Mouse (Mus musculus) layer of hippocampus, adult 11-12 months (tissue): Measurements from ENCODE around the gene Rsph14.

Experiments used
- DNase-seq: peaks from one replicate; pipeline ENCODE4 v3.0.0; 2022; ENCODE audit warnings: low spot score

Gene Rsph14

DNA sequence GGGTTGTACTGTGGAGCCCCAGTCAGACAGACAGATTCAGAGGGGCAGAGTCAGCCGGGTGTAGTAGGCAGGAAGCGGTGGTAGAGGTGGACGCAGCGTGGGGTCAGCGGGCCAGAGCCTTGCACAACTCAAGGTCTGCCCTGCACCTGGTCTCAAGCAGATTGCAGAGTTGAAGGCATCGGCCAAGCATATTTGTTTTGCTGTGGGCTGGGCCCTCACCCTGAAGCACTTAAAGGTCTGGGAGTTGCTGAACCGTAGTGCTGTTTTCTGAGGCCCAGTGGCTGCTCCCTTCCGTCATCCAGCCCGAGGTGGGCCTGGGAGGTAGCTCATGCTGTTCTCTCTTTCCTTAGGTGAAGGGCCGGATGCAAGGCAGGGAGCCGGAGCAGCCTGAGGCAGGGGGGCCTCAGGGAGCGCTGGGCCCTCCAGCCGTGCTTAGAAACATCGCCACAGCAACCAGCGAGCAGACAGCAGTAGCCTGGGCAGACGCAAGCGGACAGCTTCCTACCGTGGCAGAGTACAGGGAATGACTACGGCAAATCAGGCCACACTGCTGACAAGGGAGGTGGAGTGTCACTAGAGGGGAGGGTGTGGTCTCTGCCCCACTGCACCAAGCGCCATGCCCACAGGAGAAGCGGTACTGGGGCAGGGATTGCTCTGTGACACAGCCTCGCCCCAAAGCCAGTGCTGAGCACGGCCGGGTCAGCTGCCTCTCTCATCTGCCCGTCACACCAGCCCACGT lies 41.6 kb downstream of the Rsph14 start:
- no peak for DNase-seq

DNA sequence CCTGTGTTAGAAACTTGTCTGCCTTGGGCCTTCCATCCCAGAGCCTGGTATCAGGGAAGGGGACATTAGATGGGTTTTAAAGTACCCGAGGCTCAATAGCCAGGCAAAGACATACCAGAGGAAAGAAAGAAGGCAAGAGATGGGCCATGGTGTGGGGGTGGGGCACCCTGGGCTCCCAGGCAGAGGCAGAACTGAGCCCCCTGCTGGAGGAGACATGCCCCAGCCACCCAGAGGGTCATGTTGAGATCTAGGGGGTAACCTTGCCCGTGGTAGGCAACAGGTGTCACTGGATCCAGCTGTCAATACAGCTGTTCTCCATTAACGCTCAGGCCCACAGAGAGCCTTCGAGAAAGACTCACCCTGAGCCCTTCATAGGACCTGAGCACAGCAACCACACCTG lies 42.6 kb downstream of the Rsph14 start:
- DNase-seq = no peak

DNA sequence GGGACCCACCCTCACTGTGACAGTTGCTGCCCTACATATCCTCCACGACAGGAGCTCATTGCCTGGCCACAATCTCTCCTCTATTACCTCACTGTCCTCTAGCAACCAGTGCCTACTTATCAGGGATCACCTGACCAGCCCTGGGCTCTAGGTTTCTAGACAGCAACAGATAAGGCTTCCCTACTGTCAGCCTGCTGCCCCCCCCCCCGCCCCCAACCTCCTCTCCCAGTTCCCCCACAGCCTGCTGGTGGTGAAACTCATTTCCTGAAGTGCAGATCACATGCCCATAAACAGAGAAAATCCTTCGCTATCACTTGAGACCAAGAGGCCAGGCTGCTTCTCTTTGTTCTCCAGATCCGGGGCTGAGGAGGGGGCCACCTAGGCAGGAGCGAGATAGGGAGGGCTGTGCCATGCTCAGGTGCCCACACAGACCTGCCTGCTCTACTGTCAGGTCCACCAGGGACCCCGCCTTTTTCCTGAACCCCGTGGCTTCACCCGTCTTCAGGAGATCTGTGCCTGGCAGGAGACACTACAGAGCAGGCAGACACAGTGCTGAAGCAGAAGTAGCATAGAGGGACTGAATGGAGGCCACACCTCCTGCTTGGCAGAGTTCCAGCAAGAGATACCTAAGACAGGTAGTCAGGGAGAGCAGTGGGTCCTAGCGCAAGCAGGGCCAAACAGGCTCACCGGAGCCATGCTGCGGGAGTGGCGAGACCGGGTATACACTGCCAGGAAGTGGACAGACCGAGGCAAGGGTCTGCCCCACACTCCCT lies 44.5 kb downstream of the Rsph14 start:
- DNase-seq = no peak

DNA sequence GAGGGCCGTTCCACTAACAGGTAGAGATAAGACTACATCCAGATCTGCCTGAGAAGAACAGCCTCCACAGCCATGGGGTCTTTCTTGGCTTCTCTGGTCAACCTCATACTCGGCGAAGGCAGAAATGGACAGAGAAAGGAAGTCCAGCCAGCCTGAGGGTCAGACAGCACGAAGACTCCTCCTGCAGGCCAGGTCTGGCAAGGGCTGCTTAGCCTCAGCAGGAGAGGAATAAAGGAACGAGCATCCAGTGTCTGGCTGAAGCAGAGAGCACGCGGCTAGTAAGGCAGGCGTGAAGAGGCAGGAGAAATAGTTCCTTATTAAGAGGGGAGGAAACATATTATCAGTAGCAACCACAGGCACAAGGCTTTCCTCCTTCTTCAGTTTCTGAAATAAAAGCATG lies 49.2 kb downstream of the Rsph14 start:
- no peak for DNase-seq

DNA sequence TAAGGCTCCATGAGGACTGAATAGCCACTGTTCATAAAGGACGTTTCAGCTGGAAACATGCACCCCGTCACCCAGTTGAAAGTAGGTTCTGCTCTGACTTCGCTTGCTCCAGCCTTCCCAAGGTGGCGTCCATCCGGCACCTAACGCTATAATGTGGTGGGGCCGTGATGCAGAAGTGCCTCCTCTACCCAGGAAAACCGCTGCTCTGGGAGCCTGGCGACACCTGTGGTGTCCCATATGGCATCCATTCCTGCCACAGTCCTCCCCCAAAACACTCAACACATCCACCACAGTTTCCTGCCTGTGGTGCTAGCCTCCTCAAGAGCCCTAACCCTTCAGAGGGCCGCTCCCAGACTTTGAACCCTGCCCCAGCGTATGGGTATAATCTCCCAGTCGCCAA lies 51.2 kb downstream of the Rsph14 start:
- DNase-seq = no peak

DNA sequence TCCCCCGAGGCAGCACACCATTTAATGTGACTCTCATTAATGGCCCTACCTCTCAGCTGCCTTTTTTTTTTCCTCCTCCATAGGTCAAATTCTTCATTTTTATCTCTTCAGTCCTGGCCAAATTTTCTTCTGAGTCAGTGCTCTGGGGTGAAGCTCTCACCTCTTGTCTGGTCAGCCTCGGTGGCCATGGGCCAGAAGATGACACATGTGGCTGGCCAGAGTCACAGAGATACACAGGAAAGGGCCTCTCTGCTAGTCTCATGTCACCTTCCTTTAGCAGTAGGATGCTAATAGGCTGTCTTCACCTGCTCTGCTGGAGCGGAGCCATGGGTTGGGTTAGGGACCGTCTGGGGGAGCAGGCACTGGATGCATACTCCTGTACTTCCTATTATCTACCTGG lies 54.3 kb downstream of the Rsph14 start:
- no peak for DNase-seq

DNA sequence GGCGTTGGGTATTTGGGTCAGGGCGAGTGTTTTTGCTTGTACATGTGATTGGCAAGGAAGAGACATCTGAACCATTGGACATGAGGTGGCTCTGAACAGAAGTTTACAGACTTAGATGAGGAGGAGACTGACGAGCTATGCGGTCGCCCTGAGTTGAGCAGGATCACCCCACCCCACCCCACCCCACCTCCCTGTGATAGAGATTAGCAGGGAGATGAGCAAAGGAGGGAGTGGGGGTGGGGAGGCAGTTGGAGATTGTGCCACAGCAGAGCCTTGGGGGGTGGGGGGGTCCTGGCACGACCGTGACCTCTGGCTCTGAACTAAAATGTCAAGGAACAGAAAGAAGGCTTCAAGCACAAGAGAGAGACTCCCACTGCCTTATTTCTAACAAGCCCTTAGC lies 56.0 kb downstream of the Rsph14 start:
- DNase-seq = no peak

DNA sequence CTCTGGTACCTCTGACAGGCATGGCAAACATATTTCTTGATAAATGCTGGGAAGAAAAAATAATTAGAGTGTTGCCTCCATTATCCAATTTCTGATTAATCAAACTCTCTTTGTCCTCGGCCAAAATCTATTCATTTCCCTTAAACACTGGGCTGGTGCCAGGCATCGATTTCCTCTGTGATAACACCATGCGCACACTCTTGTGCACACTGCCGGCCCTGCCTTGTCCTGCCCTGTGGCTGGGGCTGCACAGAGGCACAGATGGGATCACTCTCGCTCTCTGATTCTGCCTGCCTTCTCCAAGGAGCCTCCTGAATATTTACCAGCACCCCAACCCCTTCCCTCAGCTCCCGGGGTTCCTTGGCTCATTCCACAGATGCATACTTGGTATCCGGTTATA lies 56.8 kb downstream of the Rsph14 start:
- no peak for DNase-seq

DNA sequence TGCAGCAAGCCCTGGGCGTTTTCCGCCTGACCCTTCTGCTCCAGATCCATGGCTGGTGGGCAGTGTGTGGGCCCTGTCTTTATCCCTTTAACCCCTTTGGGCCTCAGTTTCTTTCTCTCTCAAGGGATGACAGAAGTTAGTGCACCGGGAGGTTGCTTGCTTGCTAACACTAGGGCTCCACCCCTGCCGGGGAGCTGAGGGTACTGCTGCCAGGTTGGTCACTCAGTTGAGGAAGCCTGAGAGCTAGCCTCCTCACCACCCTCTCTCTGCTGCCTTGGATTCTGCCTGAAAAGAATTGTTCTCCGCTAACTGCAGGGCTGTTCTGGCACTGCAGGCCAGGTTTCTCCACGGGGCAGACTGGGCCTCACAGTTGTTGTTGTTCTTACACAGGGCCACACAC lies 59.4 kb downstream of the Rsph14 start:
- no peak for DNase-seq

DNA sequence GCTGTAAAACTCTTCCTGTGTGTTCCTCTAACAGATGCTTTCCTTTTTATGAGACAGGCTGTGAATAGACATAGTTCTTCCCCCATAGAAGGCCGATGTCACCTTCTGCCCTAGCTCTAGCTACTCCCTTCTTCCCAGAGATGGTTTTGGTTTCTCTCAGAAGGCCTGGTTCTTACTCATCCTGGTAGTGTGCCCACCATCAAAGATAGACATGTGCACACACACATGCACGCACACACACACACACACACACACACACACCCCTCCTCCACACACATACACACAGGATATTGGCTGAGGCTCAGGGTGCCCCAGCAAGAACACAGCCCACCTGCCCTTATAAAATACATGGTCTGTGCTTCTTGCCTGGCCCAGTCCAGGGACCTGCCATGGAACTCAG lies 63.1 kb downstream of the Rsph14 start:
- DNase-seq = no peak

DNA sequence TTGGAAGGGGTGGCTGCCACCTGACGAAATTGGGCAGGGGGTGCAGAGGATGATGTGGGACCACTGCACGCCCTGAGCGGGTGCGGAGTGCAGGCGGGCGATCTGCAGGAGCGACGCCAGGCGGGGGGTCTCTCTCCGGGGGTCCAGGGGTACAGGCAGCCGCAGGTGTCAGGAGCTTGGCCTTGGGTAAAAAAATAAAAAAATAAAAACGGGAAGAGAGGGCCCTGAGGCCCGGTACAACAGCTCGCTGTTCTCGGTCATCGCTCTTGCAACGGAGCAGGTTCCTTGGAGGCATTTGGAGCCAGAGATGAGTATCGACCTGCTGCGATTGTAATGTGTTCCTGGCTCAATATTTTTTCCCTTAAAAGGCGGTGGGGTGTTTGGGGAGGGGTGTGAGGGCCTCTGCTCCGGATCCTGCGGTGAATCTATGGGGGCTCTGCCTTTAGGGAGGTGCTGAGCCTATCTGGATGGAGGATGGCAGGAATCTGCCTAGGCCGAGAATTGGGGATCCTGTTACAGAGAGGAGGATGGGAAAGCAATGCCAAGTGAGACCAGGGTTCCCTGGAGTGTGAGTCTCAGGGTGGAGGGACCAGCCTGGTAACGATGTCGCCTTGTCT lies 64.6 kb downstream of the Rsph14 start:
- no peak for DNase-seq

DNA sequence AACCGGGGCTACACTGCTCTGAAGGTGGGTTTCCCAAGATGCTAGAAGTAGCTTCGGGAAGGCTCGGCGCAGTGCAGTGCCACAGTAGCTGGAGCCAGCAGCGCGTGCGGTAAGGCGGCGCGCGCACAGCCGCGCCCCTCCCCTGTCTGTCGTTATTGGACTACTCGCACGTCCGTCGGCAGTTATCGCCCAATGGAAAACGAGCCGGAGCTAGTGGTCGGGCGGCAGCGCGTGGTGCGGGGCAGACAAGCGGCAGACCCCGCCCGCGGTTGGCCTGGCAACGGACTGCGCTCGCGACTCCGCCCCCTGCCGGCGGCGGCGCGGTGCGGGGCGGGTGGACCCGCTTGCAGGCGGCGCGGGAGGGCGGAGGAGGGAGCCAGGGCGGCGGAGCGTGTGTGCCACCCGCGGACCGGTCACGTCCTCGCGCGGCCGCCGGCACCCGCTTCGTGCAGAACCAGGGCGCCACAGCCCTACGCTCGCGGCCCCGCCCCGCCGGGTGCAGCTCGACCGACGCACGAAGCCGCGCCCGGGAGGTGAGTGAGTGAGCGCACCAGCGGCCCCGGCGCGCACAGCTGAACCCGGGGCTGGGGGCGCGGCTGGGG lies 65.4 kb downstream of the Rsph14 start, which contains the start of gene Gnaz:
TSS of gene Gnaz (plus strand) at position 328 of the 602 bp plus-strand sequence.
- DNase-seq = peak; percentile 98

DNA sequence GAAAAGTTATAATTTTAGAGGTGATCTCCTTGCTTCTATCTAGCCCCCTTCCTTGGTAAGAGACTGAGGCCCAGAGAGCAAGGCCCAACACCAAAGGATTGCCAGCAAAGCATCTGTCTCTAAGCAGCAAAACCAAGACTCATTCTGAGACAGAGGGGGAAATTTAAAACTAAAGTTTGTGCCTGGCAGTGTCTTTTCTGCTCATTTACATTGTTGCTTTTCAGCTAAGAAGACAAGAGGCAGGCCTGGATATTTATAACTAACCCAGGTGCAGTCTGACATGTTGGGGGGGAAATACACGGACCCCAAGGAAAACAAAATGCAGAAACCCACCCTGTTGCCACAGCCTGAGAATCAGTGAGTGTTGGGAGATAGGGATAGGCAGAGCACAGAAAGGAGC lies 68.0 kb downstream of the Rsph14 start:
- no peak for DNase-seq

DNA sequence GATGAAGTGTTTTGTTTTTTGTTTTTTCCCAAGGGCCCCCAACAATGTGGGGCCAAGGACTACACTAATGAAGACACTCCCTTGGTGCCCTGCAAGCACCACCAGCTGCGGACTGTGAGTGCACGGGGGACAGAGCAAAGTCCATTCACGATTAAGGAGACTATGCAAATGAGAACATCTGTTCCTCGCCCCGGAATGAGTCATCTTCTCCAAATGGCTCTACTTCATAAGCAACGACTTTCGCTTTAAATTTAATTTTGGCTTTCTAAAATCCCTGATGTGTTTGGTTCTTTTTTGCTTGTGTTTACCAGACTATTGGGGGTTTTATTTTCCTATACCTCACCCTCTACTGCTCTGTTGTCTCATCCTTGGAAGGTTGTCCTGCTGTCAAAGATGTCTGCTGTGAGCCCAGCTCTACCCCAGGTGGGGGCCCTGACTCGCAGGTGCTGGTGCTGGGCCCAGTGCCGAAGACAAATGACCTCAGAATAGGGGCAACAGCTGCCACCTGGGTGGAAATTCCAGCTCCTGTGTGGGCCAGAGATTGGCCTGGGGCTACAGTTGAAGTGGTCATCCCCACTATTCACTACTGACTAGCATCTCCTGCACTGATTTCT lies 79.4 kb downstream of the Rsph14 start:
- no peak for DNase-seq

DNA sequence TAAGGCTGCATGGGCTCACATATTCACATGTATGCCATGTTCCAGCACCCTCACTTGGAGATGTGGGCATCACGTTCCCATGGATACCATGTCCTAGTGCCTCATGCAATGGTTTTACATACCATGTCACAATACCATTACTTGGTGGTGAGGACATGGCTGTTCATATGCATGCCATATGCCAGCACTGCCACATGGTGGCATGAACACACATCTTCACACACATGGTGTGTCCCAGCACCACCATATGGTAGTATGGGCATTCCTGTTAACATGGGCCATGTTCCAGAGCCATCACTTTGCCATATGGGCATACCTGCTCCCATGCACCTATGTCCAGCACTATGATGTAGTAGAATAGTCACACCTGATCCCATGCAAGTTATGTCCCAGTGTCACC lies 91.6 kb downstream of the Rsph14 start:
- no peak for DNase-seq

DNA sequence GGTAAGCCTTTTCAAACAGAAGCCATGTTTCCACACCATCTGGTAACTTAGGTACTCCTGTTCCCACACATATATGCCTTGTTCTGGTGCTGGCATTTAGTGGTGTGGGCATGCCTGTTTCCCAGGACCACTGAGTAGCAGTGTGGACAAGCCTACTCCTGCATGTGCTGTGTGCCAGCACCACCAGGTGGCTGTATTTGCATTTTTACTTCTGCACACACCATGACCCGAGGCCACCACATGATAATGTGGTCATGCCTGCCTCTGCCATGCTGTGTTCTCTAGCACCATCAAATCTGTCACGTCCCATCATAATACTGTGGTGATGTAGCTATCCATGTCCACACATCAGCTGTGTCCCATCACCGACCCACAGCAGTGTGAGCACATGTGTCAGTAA lies 93.1 kb downstream of the Rsph14 start:
- no peak for DNase-seq

DNA sequence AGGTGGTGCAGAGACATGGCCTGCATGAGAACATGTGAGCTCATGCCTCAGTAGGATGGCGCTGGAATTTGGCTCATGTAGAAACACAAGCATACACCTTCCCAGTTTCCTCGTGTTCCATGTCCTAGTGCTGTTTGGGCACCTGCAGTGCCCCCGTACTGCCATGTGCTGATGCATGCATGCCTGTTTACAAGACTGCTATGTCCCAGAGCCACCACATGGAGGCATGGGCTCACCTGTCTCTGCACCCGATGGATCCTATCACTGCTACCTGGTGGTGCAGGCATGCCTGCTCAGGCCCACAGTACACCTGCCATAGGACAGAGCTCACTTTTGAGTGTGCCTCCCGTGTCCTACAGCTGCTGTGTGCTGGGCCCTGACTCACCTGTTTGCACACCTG lies 94.0 kb downstream of the Rsph14 start:
- DNase-seq = no peak

DNA sequence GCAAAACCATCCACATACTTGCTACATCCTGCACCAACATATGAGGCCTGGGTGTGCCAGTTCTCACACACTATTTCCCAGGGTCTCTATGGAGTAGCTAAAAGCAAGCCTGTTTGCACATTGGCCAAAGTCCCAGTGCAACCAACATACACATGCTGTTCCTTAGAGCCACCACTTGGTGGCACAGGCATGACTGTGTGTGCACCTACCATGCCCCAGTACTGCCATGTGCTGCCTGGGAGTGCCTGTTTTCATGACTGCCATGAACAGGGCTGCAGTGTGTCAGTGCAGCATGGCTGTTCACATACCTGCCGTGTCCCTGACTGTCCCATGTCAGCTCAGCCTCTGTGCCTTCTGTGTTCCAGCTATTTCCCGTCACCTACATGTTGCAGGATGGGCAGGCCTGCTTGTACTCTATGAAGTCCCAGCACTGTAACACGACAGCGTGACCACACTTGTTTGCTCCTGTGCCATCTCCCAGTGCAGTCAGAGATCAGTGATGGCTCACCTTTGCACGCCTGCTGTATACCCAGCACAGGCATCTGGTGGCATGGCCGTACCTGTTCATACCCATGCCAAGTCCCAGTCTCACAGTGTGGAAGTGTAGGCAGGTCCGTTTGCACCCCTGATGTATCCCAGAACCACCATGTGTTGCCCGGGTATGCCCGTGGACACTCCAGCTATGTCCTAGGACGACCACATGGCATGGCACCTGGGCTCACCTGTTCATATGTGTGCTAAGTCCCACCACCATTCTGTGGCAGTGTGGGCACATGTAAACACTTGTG lies 95.2 kb downstream of the Rsph14 start:
- no peak for DNase-seq

DNA sequence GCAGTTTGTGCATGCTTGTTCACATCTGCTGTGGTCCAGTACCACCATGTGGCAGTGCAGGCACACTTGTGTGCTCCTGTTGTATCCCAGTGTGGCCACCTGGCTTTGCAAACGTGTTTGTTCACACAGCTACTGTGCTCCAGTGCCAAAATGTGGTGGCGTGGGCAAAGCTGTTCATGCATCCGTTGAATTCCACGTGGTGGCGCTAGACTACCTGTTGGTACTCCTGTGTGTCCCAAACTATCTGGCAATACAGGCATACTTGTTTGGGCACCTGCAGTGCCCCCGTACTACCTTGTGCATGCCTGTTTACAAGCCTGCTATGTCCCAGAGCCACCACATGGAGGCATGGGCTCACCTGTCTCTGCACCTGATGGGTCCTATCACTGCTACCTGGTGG lies 97.4 kb downstream of the Rsph14 start:
- peak; percentile 52 for DNase-seq

DNA sequence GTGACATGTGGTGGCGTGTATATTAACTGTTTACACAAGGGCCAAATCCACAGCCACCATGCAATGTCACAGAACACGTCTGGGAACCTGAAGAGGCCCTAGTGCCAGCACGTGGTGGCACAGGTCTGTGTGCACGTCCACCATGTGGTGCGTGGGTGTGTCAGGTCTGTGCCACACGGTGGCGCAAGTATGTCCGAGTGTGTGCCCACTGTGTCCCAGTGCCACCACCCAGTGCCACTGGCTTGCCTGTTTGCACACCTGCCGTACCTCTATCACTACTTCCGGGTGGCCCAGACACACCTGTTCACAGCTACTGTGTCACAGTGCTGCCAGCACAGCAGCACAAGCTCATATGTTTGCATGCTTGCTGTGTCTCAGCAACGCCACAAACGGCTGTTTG lies 97.9 kb downstream of the Rsph14 start:
- DNase-seq = no peak

DNA sequence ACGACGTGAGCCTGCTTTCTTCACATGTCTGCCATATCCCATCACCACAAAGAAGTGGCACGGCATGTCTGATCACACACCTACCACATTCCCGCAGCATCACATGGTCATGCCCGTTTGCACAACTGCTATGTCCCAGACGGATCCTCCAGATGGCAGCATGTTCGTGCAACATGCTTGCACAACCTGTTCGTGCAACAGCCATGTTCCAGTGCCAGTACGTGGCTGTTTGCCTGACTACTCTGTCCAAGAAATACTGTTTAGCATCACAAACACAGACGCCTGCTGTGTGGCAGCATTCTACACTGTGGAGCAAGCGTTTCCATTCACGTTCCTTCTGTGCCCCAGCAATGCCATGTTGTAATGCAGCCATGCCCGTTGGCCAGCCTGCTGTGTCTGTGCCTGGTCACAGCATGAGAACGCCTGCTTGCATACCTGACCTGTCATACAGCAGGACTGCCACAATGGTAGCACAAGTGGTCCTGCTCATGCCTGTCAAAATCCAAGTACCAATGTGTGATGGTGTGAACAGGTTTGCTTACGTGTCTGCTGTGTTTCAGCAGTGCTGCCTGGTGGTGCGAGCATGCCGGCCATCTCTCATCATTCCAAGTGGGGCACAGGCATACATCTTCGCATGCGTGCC lies 98.7 kb downstream of the Rsph14 start:
- DNase-seq = no peak
